Mouse (Mus musculus): Measurements from ENCODE around the gene Olfr568. TPM values are rescaled to one million over a fixed set of nuclear protein-coding genes. Genes with fewer than 3 reads are reported as not detected.

Gene Olfr568
- polyA plus RNA-seq, 1 experiment from 2014 or later: 0.22 TPM

DNA sequence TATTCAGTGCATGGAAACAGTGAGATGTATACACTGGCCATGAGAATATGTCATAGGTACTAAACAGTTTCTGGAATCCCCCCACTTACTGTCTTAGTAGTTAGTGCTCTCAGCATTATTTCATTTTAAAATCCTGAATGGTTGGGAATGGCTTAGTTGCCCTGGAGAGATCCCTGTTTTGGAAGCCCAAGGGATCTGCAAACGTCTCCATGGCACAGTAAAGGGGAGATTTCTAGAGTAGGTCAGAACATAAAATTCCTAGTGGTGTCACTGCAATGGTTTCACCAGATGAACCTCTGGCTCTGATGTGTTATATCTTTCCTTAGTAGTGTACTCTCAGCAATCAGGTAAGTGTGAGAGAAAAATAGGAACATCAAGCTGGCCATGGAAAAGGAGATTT is 47.2 kb downstream of the Olfr568 start, which contains the start of gene Olfr572:
Gene Olfr572 (plus strand): TSS at position 301 of the 400 bp plus-strand sequence.
- DNase-seq (ENCODE audit: low spot score): no peak
- no peak within 1 kb of the TSS for H3K4me2 ChIP-seq (ENCODE audit: low read depth, low read length)
- H3K27me3 ChIP-seq (ENCODE audit: control insufficient read depth, insufficient read depth, low read length): no peaks in the 10 kb centered on the region
- ATAC-seq (replicated peaks; ENCODE audit: insufficient number of reproducible peaks, low FRiP score, low TSS enrichment, low read depth): no peak
- H3K9ac ChIP-seq (replicated peaks; ENCODE audit: low read length): no peak within 1 kb of the TSS
- no peaks in the 10 kb centered on the region for H3K36me3 ChIP-seq (replicated peaks; ENCODE audit: control insufficient read depth, insufficient read depth, low read depth, low read length)
- no peaks in the 10 kb centered on the region for H3K4me1 ChIP-seq (ENCODE audit: control insufficient read depth, insufficient read depth, low read length)
- no peak within 1 kb of the TSS for H3K27ac ChIP-seq (replicated peaks; ENCODE audit: low read depth, low read length)
- no peak within 1 kb of the TSS for H3K4me3 ChIP-seq (ENCODE audit: low read depth, low read length)
- WGBS: 53% methylated on average over 1 of the region's 1 CpGs
- no peaks in the 10 kb centered on the region for H3K9me3 ChIP-seq (replicated peaks; ENCODE audit: control insufficient read depth, low read length)

DNA sequence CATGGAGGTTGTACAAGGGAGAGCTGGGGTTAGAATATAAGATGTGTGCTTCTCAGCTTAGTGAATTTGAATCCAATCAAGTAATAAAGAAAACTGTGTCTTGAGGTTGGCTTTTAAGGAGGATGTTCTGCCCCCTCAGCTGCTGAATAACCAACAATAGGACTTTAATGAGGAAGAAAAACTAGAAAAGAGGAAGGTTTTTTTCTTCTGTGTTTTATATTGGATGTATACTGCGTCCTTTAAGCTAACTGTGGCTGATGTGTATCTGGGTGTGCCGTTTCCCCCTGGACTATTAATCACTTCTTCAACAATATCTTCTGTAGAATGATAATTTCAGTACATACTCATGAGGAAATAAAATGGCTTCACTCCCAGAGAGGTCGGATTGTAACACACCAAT is 50.2 kb downstream of the Olfr568 start:
- H3K4me2 ChIP-seq (ENCODE audit: low read depth, low read length): no peak overlapping the region
- no peak overlapping the region for H3K4me3 ChIP-seq (ENCODE audit: low read depth, low read length)
- H3K36me3 ChIP-seq (replicated peaks; ENCODE audit: control insufficient read depth, insufficient read depth, low read depth, low read length): no peaks in the 10 kb centered on the region
- H3K9me3 ChIP-seq (replicated peaks; ENCODE audit: control insufficient read depth, low read length): no peaks in the 10 kb centered on the region
- H3K9ac ChIP-seq (replicated peaks; ENCODE audit: low read length): no peak overlapping the region
- no peaks in the 10 kb centered on the region for H3K27me3 ChIP-seq (ENCODE audit: control insufficient read depth, insufficient read depth, low read length)
- no peaks in the 10 kb centered on the region for H3K4me1 ChIP-seq (ENCODE audit: control insufficient read depth, insufficient read depth, low read length)
- ATAC-seq (replicated peaks; ENCODE audit: insufficient number of reproducible peaks, low FRiP score, low TSS enrichment, low read depth): no peak
- DNase-seq (ENCODE audit: low spot score): no peak
- whole genome bisulfite sequencing: 81% methylated on average over 3 of the region's 3 CpGs
- no peak overlapping the region for H3K27ac ChIP-seq (replicated peaks; ENCODE audit: low read depth, low read length)

Other genes starting within 250 kb of the Olfr568 start
- gene Olfr554, start 238.7 kb upstream of the Olfr568 start, polyA plus RNA-seq (2014; fragmentation: Nextera tagmentation; extraction: Ambion mirVana): not detected in 2 replicates
- not detected in 2 replicates for gene Olfr555, start 218.3 kb upstream of the Olfr568 start, polyA plus RNA-seq (2014; fragmentation: Nextera tagmentation; extraction: Ambion mirVana)
- gene Olfr556, start 212.2 kb upstream of the Olfr568 start, polyA plus RNA-seq (2014; fragmentation: Nextera tagmentation; extraction: Ambion mirVana): not detected in 2 replicates
- 11.4 and 14.7 TPM in 2 replicates for gene Trim68, start 189.8 kb upstream of the Olfr568 start, polyA plus RNA-seq (2014; fragmentation: Nextera tagmentation; extraction: Ambion mirVana)
- gene Olfr557, start 181.2 kb upstream of the Olfr568 start, polyA plus RNA-seq (2014; fragmentation: Nextera tagmentation; extraction: Ambion mirVana): not detected in 2 replicates
- 0.24 TPM in 1 of 2 replicates, not detected in the other for gene Olfr558, start 174.9 kb upstream of the Olfr568 start, polyA plus RNA-seq (2014; fragmentation: Nextera tagmentation; extraction: Ambion mirVana)
- gene Olfr33, start 158.1 kb upstream of the Olfr568 start, polyA plus RNA-seq (2014; fragmentation: Nextera tagmentation; extraction: Ambion mirVana): not detected in 2 replicates
- gene Olfr559, start 149.6 kb upstream of the Olfr568 start, polyA plus RNA-seq (2014; fragmentation: Nextera tagmentation; extraction: Ambion mirVana): not detected in 2 replicates
- not detected in 2 replicates for gene Olfr560, start 117.8 kb upstream of the Olfr568 start, polyA plus RNA-seq (2014; fragmentation: Nextera tagmentation; extraction: Ambion mirVana)
- 0.08 TPM in 1 of 2 replicates, not detected in the other for gene Olfr78, start 117.7 kb upstream of the Olfr568 start, polyA plus RNA-seq (2014; fragmentation: Nextera tagmentation; extraction: Ambion mirVana)
- gene Olfr561, start 105.9 kb upstream of the Olfr568 start, polyA plus RNA-seq (2014; fragmentation: Nextera tagmentation; extraction: Ambion mirVana): not detected in 2 replicates
- not detected in 2 replicates for gene Olfr564, start 73.6 kb upstream of the Olfr568 start, polyA plus RNA-seq (2014; fragmentation: Nextera tagmentation; extraction: Ambion mirVana)
- not detected in 2 replicates for gene Olfr566, start 18.4 kb upstream of the Olfr568 start, polyA plus RNA-seq (2014; fragmentation: Nextera tagmentation; extraction: Ambion mirVana)
- not detected in 2 replicates for gene Olfr569, start 13.8 kb downstream of the Olfr568 start, polyA plus RNA-seq (2014; fragmentation: Nextera tagmentation; extraction: Ambion mirVana)
- not detected in 2 replicates for gene Olfr570, start 17.5 kb downstream of the Olfr568 start, polyA plus RNA-seq (2014; fragmentation: Nextera tagmentation; extraction: Ambion mirVana)
- 0.28 and 0.31 TPM in 2 replicates for gene Olfr571, start 40.4 kb downstream of the Olfr568 start, polyA plus RNA-seq (2014; fragmentation: Nextera tagmentation; extraction: Ambion mirVana)
- not detected in 2 replicates for gene Olfr572, start 47.3 kb downstream of the Olfr568 start, polyA plus RNA-seq (2014; fragmentation: Nextera tagmentation; extraction: Ambion mirVana)
- gene Olfr573-ps1, start 65.5 kb downstream of the Olfr568 start, polyA plus RNA-seq (2014; fragmentation: Nextera tagmentation; extraction: Ambion mirVana): not detected in 2 replicates
- gene Olfr574, start 71.3 kb downstream of the Olfr568 start, polyA plus RNA-seq (2014; fragmentation: Nextera tagmentation; extraction: Ambion mirVana): not detected in 2 replicates
- gene Olfr575, start 81.7 kb downstream of the Olfr568 start, polyA plus RNA-seq (2014; fragmentation: Nextera tagmentation; extraction: Ambion mirVana): not detected in 2 replicates
- gene Olfr576, start 85.5 kb downstream of the Olfr568 start, polyA plus RNA-seq (2014; fragmentation: Nextera tagmentation; extraction: Ambion mirVana): not detected in 2 replicates
- gene Olfr577, start 98.8 kb downstream of the Olfr568 start, polyA plus RNA-seq (2014; fragmentation: Nextera tagmentation; extraction: Ambion mirVana): not detected in 2 replicates
- not detected in 2 replicates for gene Olfr578, start 112.2 kb downstream of the Olfr568 start, polyA plus RNA-seq (2014; fragmentation: Nextera tagmentation; extraction: Ambion mirVana)
- gene Olfr582, start 160.9 kb downstream of the Olfr568 start, polyA plus RNA-seq (2014; fragmentation: Nextera tagmentation; extraction: Ambion mirVana): not detected in 2 replicates
- not detected in 2 replicates for gene Olfr583, start 174.2 kb downstream of the Olfr568 start, polyA plus RNA-seq (2014; fragmentation: Nextera tagmentation; extraction: Ambion mirVana)
- gene Olfr584, start 204.8 kb downstream of the Olfr568 start, polyA plus RNA-seq (2014; fragmentation: Nextera tagmentation; extraction: Ambion mirVana): not detected in 2 replicates
- not detected in 2 replicates for gene Olfr585, start 220.6 kb downstream of the Olfr568 start, polyA plus RNA-seq (2014; fragmentation: Nextera tagmentation; extraction: Ambion mirVana)
- not detected in 2 replicates for gene Olfr586, start 248.5 kb downstream of the Olfr568 start, polyA plus RNA-seq (2014; fragmentation: Nextera tagmentation; extraction: Ambion mirVana)